Mouse (Mus musculus) kidney, adult 18-20 months (tissue): ENCODE data around the gene Marc1.
A peak's percentile ranks its signal among the peaks of the same experiment; 100 is the strongest.

ENCODE experiments used
- DNase-seq: peaks from one replicate; pipeline ENCODE4 v3.0.0; 2021

Marc1 gene

GRCm38 (mm10) chr1:184817768-184818167, 6.7 kb upstream of the Marc1 start:
- no peak for DNase-seq

GRCm38 (mm10) chr1:184811716-184812250, 670 bp upstream of the Marc1 start:
- no peak for DNase-seq

GRCm38 (mm10) chr1:184809578-184810001, 1.5 kb downstream of the Marc1 start:
- DNase-seq, result no peak

GRCm38 (mm10) chr1:184808418-184809012, 2.6 kb downstream of the Marc1 start:
- no peak for DNase-seq

- DNase-seq, result no peak
Observed at GRCm38 (mm10) chr1:184807627-184808417, 3.3 kb downstream of the Marc1 start.

- no peak for DNase-seq
Observed at GRCm38 (mm10) chr1:184807123-184807522, 4.0 kb downstream of the Marc1 start.

GRCm38 (mm10) chr1:184805749-184806148, 5.4 kb downstream of the Marc1 start:
- no peak for DNase-seq

GRCm38 (mm10) chr1:184793163-184793876, 17.8 kb downstream of the Marc1 start:
- peak; percentile 37 for DNase-seq

GRCm38 (mm10) chr1:184791109-184791508, 20.0 kb downstream of the Marc1 start:
- peak; percentile 32 for DNase-seq

GRCm38 (mm10) chr1:184786376-184787151, 24.5 kb downstream of the Marc1 start:
- peak; percentile 18 for DNase-seq

GRCm38 (mm10) chr1:184783641-184784040, 27.5 kb downstream of the Marc1 start:
- DNase-seq, result no peak

GRCm38 (mm10) chr1:184782161-184782513, 29.0 kb downstream of the Marc1 start:
- DNase-seq, result no peak

GRCm38 (mm10) chr1:184781286-184782160, 29.6 kb downstream of the Marc1 start:
- DNase-seq, result no peak

GRCm38 (mm10) chr1:184778157-184778556, 33.0 kb downstream of the Marc1 start:
- no peak for DNase-seq

- no peak for DNase-seq
Observed at GRCm38 (mm10) chr1:184777061-184777795, 33.9 kb downstream of the Marc1 start.

- peak; percentile 30 for DNase-seq
Observed at GRCm38 (mm10) chr1:184775289-184775688, 35.8 kb downstream of the Marc1 start.

- DNase-seq, result no peak
Observed at GRCm38 (mm10) chr1:184771891-184772249, 39.2 kb downstream of the Marc1 start.

GRCm38 (mm10) chr1:184771202-184771890, 39.8 kb downstream of the Marc1 start:
- peak; percentile 76 for DNase-seq

- no peak for DNase-seq
Observed at GRCm38 (mm10) chr1:184763866-184764265, 47.2 kb downstream of the Marc1 start.

GRCm38 (mm10) chr1:184762941-184763340, 48.2 kb downstream of the Marc1 start:
- no peak for DNase-seq
